Mouse (Mus musculus) adrenal gland, postnatal 10 days (tissue): ENCODE data around the gene Dlec1. TPM values are rescaled to one million over a fixed set of nuclear protein-coding genes. Genes with fewer than 3 reads are reported as not detected.

ENCODE experiments used
- DNase-seq: peaks from one replicate; pipeline ENCODE4 v3.0.0; 2021; ENCODE audit warnings: mixed read lengths
- long read RNA-seq, 2 experiments: library from polyadenylated mRNA; stranded (forward); transcript quantifications; one replicate each; pipeline ENCODE4 v2.0.0; 2021
- total RNA-seq, 2 experiments: library from RNA; stranded (reverse); gene quantifications; 2 replicates each; pipeline ENCODE4 v1.2.3; 2021

Dlec1 gene
- 1 to 10 TPM in 1 of 2 experiments, under 1 TPM in 1; 0.84 to 1.6 TPM for total RNA-seq
- long read RNA-seq, experiment 1, partial matches to known transcripts = 1 of 1 reads
- long read RNA-seq, experiment 1, other reads (novel, unspliced or antisense) = 0 of 1 reads
- long read RNA-seq, experiment 2, partial matches to known transcripts = 1 of 2 reads
- long read RNA-seq, experiment 2, other reads (novel, unspliced or antisense) = 1 of 2 reads

DNA sequence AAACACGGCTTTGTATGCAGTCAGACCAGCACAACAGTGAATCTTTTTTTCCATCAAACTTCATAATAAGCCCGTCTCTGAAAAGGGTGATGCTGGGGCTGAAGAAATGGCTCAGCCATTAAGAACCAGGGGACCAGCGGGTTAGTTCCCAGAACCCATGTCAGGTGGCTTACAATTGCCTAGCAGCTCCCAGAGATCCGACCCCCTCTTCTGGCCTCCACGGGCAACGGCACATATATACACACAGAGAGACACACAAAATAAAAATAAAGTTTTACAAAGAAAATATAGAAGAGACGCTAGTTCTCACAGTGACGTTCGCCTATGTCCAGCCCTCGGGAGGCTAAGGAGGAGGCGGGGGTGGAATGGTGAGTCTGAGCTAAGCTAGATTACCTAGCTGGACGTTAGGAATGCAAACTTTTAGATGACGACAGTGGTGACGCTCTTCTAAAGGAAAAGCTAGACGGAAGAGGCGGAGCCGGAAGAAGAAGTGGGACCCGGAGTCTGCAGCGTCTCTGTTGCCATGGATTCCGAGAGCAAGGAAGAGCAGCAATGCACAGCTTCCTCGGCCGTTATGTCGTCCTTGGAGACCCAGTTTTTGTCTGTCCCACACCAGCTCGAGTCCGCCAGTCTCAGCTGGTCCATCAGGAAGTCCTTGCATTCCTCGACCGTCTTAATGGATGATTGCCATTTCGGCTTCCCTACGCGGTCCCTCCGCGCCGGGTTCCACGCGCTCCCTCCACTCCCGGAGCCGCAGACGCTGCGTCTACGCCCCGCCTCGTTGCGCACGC, at the start of gene Dlec1:
Dlec1 (plus strand) TSS at position 487 of the 791 bp plus-strand sequence.
- peak; percentile 81 for DNase-seq

DNA sequence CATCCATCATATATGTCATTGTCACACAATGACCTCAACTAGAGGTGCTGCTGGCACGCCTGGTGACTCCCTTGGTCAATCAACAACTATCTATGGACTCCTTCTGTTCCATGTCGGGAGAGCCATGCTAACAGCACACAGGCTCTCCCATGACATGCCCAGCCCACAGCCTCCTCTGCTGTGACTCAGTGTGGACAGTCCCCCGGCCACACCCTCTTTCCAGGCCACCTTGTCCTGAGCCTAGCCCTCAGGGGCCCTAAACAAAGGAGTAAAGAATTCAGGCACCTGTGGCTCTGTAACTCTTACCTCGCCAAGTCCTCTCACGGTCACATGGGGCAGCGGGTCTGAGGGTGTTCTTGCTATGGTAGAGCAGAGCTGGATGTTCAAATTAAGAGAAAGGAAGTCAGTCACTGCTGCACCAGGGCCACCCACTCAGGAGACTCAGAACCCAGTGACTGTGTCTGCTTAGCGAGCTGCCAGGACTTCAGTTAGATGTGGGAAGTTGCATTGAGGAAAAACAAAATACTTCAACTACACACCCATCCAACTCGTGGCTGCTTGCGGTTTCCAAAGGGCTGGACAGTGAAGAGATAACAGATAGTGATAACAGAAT, 48.2 kb upstream of the Dlec1 start:
- no peak for DNase-seq

DNA sequence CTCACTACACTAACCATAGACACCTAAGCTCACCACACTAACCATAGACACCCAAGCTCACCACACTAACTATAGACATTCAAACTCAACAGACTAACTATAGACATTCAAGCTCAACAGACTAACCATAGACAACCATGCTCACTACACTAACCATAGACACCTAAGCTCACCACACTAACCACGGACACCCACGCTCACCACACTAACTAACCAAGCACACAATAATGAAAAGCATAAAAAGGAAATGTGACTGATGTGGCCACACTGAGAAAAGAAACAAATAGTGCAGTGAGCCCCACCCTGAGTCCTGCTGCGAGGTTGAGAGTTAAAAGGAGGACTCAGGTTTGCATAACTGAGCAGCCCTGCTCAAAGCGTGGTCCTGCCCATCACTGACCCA, 46.9 kb upstream of the Dlec1 start:
- DNase-seq = no peak

DNA sequence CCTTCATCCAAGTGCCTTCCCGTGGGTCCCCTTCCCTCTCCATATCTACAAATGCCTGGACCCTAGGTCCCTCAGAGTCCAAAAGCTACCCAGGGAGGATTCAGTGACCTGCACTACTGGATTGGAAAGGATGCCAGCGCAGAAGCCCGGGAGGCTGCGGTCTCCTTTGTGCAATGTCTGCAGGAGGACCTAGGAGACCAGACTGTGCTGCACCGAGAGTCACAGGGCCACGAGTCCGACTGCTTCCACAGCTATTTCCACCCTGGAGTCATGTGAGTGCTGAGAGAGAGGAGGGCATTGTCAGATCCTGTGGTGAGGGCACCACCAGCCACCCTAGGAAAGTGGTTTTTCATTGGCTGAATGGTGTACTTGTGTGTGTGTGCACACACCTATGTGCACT, 44.0 kb upstream of the Dlec1 start:
- no peak for DNase-seq

DNA sequence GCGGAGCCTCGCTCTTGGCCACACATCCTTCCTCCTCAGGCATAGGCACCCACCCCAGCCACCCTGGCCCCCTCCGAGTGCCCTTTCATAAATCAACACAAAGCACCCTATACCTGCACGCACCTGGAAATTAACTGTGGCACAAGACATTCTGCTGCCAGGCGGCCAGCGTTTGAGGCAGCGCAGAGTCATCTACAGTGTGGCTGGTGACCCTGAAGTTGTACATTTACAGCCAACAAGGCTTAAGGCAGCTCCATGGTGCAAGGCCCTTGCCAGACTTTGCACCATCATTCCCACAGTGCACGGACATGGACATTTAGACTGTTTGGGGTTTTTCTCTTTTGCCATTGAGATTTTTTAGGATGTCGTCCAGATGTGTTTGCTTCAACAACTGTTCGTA, 41.6 kb upstream of the Dlec1 start:
- no peak for DNase-seq

DNA sequence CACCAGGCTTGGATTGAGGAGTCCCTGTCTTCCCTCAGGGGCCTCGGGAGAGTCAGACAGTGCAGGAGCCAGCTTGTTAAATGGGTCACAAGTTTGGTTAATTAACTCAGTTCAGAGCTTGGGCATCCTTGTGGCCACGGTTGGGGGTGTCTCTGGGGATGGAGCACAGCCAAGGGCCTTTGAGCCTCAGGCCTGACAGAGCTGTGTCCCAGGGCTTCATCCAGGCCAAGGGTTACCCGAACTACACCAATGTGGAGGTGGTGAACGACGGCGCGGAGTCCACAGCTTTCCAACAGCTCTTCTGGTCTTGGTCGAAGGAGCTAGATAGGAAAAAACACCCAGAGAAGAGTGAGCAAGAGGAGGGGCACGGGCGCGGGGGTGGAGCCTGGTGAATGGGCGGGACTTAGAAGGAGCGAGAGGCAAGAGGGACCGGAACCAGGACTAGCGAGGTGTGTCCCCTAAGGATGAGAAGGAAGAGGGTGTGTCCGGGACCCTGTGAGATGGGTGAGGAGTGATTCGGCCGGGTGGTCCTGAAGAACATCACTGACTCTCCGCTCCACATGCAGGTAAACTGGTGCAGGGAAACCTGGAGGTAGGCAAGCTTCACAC, 39.1 kb upstream of the Dlec1 start:
- no peak for DNase-seq

DNA sequence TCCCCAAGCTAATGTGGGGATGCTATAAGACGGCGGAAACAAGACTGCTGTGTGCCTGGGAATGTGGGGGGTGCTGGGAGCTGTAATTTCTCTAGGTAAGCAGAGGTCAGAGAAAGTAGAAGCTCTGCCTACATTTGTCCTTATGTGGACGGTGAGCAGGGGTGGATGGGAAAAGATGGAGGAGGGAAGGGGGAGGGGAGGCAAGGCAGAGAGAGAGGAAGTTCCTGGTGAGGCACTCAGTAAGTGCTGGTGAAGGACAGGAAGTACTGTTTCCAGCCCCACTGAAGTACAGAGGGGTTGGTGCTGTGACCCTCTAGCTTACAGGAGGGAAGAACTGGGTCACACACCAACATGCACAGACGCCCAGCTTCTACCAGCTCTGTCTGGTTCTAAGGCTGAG, 38.0 kb upstream of the Dlec1 start:
- DNase-seq = no peak

DNA sequence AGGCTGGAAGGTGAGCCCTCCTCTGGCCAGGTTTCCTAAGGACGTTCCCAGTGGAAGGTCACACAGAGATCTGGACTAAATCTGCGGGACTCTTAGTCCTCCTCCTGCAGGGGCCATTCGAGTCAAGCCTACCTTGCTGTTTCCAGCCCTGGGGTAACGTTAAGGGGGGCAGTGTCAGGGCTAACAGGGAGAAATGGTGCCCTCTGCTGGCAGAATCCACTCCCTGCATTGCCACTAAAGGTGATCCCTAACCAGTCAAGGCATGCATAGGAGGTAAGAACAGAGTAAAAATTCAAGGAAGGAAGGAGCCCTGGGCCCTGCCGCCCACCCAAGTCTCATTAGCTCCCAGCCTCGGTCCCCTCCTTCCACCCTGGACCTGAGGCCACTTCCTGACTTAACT, 34.7 kb upstream of the Dlec1 start:
- DNase-seq = peak; percentile 87

DNA sequence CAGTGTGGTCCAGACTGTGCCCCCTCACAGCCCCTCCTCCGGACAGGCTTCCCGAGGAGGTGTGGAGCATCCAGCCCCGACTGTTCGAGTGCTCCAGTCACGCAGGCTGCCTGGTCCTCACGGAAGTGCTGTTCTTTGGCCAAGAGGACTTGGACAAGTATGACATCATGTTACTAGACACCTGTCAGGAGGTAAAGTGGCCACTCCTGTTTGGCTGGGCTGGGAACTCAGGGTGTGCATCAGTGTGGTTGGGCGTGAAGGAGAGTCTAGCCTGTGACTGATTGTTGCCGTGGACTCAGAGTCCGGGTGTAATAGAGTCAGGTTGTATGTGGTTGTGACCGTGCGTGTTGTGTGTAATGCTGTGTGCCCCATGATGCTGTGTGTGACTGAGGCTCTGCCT, 34.0 kb upstream of the Dlec1 start:
- no peak for DNase-seq

DNA sequence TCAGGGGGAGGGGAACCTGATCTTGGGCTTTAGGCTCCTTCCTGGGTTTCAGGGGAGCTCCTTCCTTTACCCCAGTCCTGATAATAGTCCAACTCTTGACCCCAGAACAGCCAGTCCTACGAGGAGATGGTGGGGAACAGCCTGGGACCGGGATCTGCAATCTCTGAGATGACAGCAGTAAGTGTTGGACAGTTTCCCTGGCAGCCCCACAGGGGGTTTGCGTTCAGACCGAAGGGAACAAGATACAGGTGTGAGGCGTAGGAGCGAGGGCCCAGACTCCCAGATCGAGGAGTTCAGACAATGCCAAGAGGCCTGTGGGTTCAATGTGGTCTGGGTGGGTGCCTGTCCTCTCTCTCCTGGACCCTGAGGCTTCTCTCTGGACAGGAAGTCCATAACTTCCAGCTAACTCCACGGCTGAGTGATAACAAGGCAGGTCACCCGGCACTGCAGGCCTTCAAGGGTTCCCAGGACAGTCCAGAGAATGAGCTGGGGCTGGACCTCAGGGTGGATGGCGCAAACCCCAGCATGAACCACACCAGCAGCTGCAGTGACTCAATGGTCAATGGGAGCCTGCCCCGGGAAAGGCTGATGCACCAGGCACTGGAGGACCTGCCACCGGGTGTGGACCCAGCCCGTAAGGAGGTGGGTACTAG, 32.0 kb upstream of the Dlec1 start:
- no peak for DNase-seq

DNA sequence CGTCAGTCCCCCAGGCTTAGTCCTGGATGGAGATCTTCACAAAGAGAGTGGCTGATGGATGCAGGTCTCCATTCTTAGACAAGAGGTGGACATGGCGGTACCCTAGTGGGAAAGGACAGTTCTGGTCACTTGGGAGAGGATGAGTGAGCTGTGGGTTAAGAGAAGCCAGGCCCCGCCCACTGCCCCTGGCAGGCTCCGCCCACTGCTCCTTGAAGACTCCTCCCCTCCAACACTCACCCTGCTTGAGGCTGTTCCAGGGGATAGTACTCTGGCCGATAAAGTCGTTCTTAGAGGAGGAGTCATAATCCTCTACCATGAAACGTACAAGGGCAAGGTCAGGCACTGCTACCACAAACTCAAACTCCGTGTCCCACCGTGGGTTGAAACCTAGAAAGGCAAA, 30.5 kb upstream of the Dlec1 start:
- no peak for DNase-seq

DNA sequence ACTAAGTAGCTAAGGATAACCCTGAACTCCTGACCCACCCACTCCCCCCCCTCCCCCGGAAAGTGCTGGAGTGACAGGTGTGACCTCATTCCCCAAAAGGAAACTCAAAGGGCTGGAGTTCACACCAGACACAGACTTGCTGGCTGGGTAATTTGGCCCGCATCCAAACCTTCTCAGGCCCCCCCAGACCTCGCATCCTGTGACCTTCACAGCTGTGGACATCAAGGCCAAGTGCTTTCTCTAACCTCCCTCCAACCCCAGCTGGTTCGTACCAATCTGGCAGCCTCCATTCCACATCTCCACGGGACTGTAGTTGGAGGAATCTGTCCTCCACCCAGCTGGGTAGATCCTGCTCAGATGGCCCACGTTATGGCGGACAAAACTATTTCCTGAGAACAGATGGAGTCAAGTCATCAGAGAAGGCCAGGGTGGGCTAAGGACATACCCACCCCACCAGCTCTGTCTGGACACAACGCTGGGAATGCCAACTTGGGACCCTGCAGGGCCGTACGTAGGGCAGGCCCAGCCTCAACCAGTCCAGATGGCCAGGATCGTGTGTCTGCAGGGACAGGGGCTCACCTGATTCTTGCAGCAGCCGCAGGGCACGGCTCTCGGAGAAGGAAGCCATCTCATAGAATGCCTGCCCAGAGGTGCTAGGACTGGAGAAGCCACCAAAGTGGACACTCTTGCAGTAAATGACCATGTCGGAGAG, 28.9 kb upstream of the Dlec1 start:
- peak; percentile 51 for DNase-seq

DNA sequence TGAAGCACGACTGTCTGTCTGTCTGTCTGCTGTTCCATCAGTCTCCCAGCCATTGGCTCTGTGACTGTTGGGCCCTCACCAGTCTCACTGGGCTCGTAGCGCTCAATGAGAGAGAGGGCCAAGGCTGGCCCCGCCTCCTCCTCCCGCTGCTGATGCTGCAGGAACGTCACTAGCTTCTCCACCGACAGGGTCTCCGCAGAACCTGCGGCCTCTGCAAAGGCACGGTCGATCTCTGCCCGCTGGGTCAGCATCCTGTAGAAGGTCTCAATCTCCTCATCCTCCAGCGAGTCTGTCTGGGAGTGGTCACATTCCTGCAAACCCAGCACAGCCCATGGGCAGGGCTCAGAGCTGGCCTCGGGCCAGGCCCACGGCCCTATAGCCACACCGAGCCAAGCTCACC, 26.6 kb upstream of the Dlec1 start:
- DNase-seq = no peak

DNA sequence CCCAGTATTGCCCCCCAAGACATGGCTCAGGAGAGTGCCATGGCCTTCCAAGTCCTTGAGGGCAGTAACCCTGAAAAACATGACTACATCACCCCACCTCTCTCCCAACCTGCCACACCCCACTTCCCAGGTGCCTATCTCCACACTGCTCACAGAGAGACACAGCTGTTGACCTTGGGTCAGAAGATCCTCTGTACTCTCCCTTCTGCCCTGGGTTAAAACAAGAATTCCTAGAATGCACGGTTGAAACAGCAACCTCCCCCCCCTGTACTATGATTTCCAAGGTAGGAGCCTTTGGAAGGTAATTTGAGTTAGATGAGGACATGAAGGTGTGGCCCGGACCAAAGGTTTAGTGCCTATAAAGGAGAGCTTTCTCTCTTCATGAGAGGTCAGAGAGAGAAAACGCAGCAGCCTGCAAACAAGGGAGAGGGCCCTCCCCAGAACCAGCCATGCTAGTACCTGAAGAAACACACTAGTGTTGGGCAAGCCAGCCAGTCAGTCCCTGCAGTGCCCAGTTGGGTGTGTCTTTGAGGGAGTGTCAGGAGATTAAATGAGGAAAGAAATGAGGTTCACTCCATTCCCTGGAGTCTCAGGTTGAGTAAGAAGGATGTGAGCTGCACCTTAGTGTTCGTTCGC, 22.1 kb upstream of the Dlec1 start:
- no peak for DNase-seq

DNA sequence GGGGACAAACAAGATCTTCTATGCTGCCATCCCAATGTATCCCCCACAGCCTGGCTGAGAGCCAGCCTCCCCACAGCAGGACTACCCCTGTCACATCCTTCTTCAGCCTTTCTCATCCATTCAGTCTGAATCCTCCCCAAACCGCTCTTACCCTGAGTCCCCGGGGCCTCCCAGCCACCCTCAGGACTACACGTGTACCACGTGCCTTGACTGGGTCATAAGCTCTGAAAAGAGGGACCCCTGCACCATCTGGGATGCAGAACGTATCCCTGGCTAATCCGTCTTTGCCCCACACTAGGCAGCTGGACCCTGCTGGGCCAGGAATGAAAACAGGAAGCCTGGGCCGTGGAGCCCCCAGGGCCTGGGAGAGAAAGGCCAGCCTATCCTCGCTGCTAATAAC, 20.2 kb upstream of the Dlec1 start:
- no peak for DNase-seq

DNA sequence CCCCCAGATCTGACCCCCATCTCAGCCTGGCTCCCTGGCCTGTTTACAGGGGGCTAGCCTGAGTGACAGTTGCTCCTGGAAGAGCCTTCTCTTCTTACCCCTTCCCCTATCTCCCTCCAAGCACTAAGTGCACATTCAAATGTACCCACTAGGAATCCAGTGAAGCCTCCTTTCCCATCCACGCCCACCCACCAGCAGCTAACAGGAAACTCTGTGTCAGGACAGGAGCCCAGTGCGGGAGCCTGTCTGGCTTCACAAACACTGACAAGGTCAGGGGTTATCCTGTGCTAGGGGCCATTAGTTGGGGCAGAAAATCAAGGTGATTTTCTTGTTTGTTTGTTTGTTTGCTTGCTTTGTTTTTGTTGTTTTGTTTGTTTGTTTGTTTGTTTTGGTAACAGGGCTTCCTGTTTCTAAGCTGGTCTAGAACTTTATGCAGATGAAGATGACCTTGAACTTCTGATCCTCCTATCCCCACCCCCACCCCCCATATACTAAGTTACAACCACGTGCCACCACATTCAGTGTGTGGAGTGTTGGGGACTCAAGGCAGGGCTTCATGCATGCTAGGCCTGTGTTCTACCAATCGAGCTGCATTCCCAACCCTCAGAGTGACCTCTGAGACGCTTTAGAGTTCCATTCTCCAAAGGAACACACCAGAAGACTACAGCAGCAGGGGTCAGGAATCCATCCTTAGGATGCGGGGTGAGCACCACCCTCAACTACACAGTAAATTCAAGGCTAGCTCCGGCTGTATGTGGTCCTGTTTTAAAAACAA, 19.4 kb upstream of the Dlec1 start:
- DNase-seq = no peak

DNA sequence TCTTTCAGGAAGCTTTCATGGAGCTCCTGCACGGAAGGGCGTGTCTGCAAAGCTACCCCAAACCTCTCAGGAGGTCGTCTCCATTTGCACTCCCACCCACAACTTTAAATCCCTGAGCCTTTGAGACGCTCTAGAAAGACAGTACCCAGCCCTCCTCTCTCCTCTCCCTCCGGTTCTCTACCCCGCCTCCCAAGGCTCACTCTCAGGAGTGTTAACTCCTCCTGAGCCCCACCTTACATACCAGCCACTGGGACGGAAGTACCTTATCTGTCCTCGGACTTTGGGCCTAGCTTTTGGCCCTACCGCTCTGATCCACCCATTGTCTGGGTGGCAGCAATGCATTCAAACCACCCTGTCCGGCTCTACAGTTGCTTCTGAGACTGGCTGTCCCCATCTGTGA, 18.3 kb upstream of the Dlec1 start:
- no peak for DNase-seq

DNA sequence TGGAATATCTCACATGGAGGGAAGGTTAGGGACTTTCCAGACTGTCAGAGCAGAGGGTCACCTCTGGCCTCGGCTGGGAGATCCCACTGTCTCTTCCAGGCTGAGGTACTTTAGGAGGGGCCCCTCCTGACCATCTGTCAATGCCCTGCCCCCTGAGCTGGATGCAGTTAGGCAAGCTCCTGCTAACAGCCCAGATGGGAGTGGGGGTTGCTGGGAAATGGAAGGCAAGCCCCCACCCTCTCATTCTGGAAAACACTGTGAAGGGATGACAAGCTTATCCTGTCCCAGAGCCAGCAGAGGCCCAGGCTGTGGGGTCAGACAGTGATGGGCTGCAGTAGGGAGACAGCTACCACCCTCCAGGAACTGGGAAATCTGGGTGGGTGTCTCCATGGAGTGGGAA, 15.8 kb upstream of the Dlec1 start:
- DNase-seq = no peak

DNA sequence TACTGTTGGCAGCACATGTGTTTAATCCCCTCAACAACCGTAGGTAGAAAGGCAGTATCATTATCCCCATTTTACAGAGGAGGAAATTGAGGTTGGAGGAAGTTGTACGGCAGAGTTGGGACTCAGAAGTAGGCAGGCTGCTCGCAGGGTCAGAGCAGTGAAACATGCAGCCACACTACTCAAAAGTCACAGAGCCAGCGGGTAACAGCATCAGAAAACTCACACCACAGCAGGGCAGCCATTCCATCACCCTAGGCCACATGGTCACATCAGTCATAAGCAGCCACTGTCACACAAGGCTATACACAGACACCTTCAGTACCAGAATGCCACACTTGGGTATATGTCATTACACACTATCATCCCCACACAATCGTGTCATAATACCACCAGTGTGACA, 15.0 kb upstream of the Dlec1 start:
- no peak for DNase-seq

DNA sequence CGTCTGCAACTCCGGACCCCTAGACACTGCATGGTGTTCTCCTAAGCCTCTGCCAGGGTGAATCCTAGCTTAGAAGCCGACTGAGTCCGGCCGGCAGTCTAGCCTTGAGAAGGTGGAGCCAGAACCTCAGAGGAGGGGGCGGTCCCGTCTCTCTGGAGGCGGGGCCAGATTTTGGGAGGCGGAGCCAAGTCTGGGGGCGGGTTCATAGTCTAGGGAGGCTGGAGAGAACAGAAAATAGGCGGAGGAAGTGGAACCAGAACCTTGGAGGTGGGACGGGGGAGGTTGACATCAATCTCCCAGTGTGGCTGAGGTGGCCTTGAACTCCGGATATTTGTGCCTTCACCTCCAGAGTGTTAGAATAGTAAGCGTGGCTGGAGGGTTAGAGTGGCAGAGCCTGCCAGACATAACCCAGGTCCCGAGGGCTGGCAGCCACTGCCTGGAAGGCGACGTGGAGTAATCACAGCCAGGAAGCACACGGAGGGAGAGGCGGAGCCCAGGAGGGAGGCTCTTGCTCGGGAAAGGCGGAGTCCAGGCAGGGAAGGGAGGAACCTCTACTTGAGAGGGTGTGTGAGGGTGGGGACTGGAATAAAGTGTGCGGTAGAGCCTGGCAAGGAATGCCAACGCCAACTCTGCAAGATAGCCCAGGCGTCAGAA, 14.0 kb upstream of the Dlec1 start:
- peak; percentile 97 for DNase-seq
